Mouse (Mus musculus) T-helper 1 cell (primary cell): ENCODE data around the gene Fry.
"Not testable (repeated sequence)": the region's sequence is repeated elsewhere in the genome, so short reads cannot be mapped to it uniquely, and the experiment has no call there.

Experiments
- in situ Hi-C: fragments of 300-600 bp; cut with MboI, MseI; formaldehyde crosslinking; loops from one replicate; pipeline ENCODE4 v1.15.1; 2025; ENCODE audit warnings: high pct_unique_total_duplicates

Gene Fry

GRCm38 (mm10) chr5:150451281-150452003 is 333.0 kb downstream of the Fry start:
- in situ Hi-C loops, result no loop called here

GRCm38 (mm10) chr5:150452004-150452626 is 333.7 kb downstream of the Fry start:
- in situ Hi-C loops, result no loop called here

- in situ Hi-C loops, result no loop called here
Measured at GRCm38 (mm10) chr5:150452671-150453070, 334.2 kb downstream of the Fry start.

- in situ Hi-C loops, result no loop called here
Measured at GRCm38 (mm10) chr5:150453490-150453889, 335.0 kb downstream of the Fry start.

- in situ Hi-C loops, result no loop called here
Measured at GRCm38 (mm10) chr5:150457165-150457903, 338.9 kb downstream of the Fry start.

- in situ Hi-C loops, result no loop called here
Measured at GRCm38 (mm10) chr5:150457904-150458739, 339.7 kb downstream of the Fry start.

- in situ Hi-C loops, result no loop called here
Measured at GRCm38 (mm10) chr5:150459801-150460200, 341.4 kb downstream of the Fry start.

- in situ Hi-C loops, result no loop called here
Measured at GRCm38 (mm10) chr5:150464721-150465120, 346.3 kb downstream of the Fry start.

GRCm38 (mm10) chr5:150465218-150465617 is 346.8 kb downstream of the Fry start:
- in situ Hi-C loops, result no loop called here

- in situ Hi-C loops, result no loop called here
Measured at GRCm38 (mm10) chr5:150466132-150466531, 347.7 kb downstream of the Fry start.

GRCm38 (mm10) chr5:150468431-150468830 is 350.0 kb downstream of the Fry start:
- in situ Hi-C loops, result no loop called here

- in situ Hi-C loops, result no loop called here
Measured at GRCm38 (mm10) chr5:150477364-150477763, 358.9 kb downstream of the Fry start.

- in situ Hi-C loops, result no loop called here
Measured at GRCm38 (mm10) chr5:150478612-150479011, 360.2 kb downstream of the Fry start.

- in situ Hi-C loops, result no loop called here
Measured at GRCm38 (mm10) chr5:150485198-150485597, 366.8 kb downstream of the Fry start.

- in situ Hi-C loops, result no loop called here
Measured at GRCm38 (mm10) chr5:150490285-150490684, 371.8 kb downstream of the Fry start.

GRCm38 (mm10) chr5:150490821-150491220 is 372.4 kb downstream of the Fry start:
- in situ Hi-C loops, result no loop called here

- in situ Hi-C loops, result not testable (repeated sequence)
Measured at GRCm38 (mm10) chr5:150491573-150492173, 373.2 kb downstream of the Fry start.

- in situ Hi-C loops, result loop anchor here (5.0 kb wide), 1 partner anchor 48 kb away; no protein-coding TSS in a partner anchor
Measured at GRCm38 (mm10) chr5:150495792-150496191, 377.3 kb downstream of the Fry start.

- in situ Hi-C loops, result no loop called here
Measured at GRCm38 (mm10) chr5:150510451-150511225, 392.2 kb downstream of the Fry start.

- in situ Hi-C loops, result no loop called here
Measured at GRCm38 (mm10) chr5:150513264-150513663, 394.8 kb downstream of the Fry start.
